Mouse (Mus musculus) gastrocnemius, adult 18-20 months (tissue): ENCODE measurements around the gene Dlg2. TPM values are rescaled to one million over a fixed set of nuclear protein-coding genes. Genes with fewer than 3 reads are reported as not detected.

Source experiments
- DNase-seq: peaks from one replicate; pipeline ENCODE4 v3.0.0; 2021; ENCODE audit warnings: low spot score
- total RNA-seq, 2 experiments: library from RNA; stranded (reverse); gene quantifications; 2 replicates each; pipeline ENCODE4 v1.2.3; 2021

The Dlg2 gene
- total RNA-seq, 2 experiments from 2014 or later = 0.50 to 1.5 TPM

GRCm38 (mm10) chr7:92264964-92265363, 1788.5 kb downstream of the Dlg2 start:
- no peak for DNase-seq

GRCm38 (mm10) chr7:92275353-92275752, 1798.9 kb downstream of the Dlg2 start:
- DNase-seq = no peak

GRCm38 (mm10) chr7:92277629-92278028, 1801.2 kb downstream of the Dlg2 start:
- DNase-seq = no peak

- no peak for DNase-seq
Observed at GRCm38 (mm10) chr7:92280925-92281324, 1804.5 kb downstream of the Dlg2 start.

- DNase-seq = no peak
Observed at GRCm38 (mm10) chr7:92287058-92287457, 1810.6 kb downstream of the Dlg2 start.

GRCm38 (mm10) chr7:92288814-92289213, 1812.3 kb downstream of the Dlg2 start:
- no peak for DNase-seq

- no peak for DNase-seq
Observed at GRCm38 (mm10) chr7:92292918-92293518, 1816.5 kb downstream of the Dlg2 start.

GRCm38 (mm10) chr7:92301046-92301445, 1824.6 kb downstream of the Dlg2 start:
- DNase-seq = no peak

- no peak for DNase-seq
Observed at GRCm38 (mm10) chr7:92307634-92308033, 1831.2 kb downstream of the Dlg2 start.

GRCm38 (mm10) chr7:92308168-92308567, 1831.7 kb downstream of the Dlg2 start:
- no peak for DNase-seq

- no peak for DNase-seq
Observed at GRCm38 (mm10) chr7:92316389-92316788, 1839.9 kb downstream of the Dlg2 start.

- DNase-seq = no peak
Observed at GRCm38 (mm10) chr7:92319469-92319868, 1843.0 kb downstream of the Dlg2 start.

GRCm38 (mm10) chr7:92320181-92320580, 1843.7 kb downstream of the Dlg2 start:
- DNase-seq = no peak

- no peak for DNase-seq
Observed at GRCm38 (mm10) chr7:92321786-92322185, 1845.3 kb downstream of the Dlg2 start.

GRCm38 (mm10) chr7:92322342-92323069, 1846.0 kb downstream of the Dlg2 start:
- DNase-seq = no peak

- DNase-seq = no peak
Observed at GRCm38 (mm10) chr7:92323710-92324109, 1847.2 kb downstream of the Dlg2 start.

- DNase-seq = no peak
Observed at GRCm38 (mm10) chr7:92327343-92327896, 1850.9 kb downstream of the Dlg2 start.

GRCm38 (mm10) chr7:92333220-92333898, 1856.9 kb downstream of the Dlg2 start:
- DNase-seq = no peak

GRCm38 (mm10) chr7:92356542-92356941, 1880.1 kb downstream of the Dlg2 start:
- no peak for DNase-seq

GRCm38 (mm10) chr7:92363386-92363785, 1886.9 kb downstream of the Dlg2 start:
- no peak for DNase-seq

- DNase-seq = no peak
Observed at GRCm38 (mm10) chr7:92363800-92364199, 1887.3 kb downstream of the Dlg2 start.

- DNase-seq = no peak
Observed at GRCm38 (mm10) chr7:92367111-92367510, 1890.6 kb downstream of the Dlg2 start.
